Mouse (Mus musculus) liver, postnatal 0 days (tissue): ENCODE data around the gene Pard3. TPM values are rescaled to one million over a fixed set of nuclear protein-coding genes. Genes with fewer than 3 reads are reported as not detected.

ENCODE experiments used
- ATAC-seq: fragments of 200-750 bp; cut with Nextera tagmentation; 2 replicates; pipeline ENCODE4 v1.8.0; 2017; ENCODE audit warnings: mild to moderate bottlenecking, moderate library complexity
- DNase-seq: peaks from one replicate; pipeline ENCODE4 v3.0.0-alpha.2; 2016
- H3K27ac ChIP-seq: fragments of 300-500 bp; sonication (generic); 2 replicates; pipeline ENCODE4 v1.5.1; 2014; ENCODE audit warnings: antibody characterized with exemption, moderate library complexity, mild to moderate bottlenecking, low read depth
- H3K27me3 ChIP-seq: fragments of 300-500 bp; sonication (generic); 2 replicates; pipeline ENCODE4 v1.6.1; 2014; ENCODE audit warnings: low read length, control low read depth, mixed read lengths; ENCODE audit not compliant: insufficient read depth
- H3K36me3 ChIP-seq: fragments of 300-500 bp; sonication (generic); replicated peaks from 2 replicates; pipeline ENCODE4 v1.6.1; 2014; ENCODE audit warnings: mild to moderate bottlenecking, control low read depth, low read length, moderate library complexity, mixed read lengths; ENCODE audit not compliant: insufficient read depth
- H3K4me1 ChIP-seq: fragments of 300-500 bp; sonication (generic); 2 replicates; pipeline ENCODE4 v1.6.1; 2014; ENCODE audit warnings: antibody characterized with exemption, mild to moderate bottlenecking, control low read depth; ENCODE audit not compliant: insufficient read depth
- H3K4me2 ChIP-seq: fragments of 300-500 bp; sonication (generic); 2 replicates; pipeline ENCODE4 v1.6.1; 2014; ENCODE audit warnings: low read depth, mild to moderate bottlenecking, low read length, moderate library complexity, mixed read lengths
- H3K4me3 ChIP-seq: fragments of 300-500 bp; sonication (generic); 2 replicates; pipeline ENCODE4 v1.5.1; 2014; ENCODE audit warnings: low read depth, low read length
- H3K9ac ChIP-seq: fragments of 300-500 bp; sonication (generic); replicated peaks from 2 replicates; pipeline ENCODE4 v1.6.1; 2014; ENCODE audit warnings: mild to moderate bottlenecking, moderate library complexity
- H3K9me3 ChIP-seq: fragments of 300-500 bp; sonication (generic); 2 replicates; pipeline ENCODE4 v1.6.1; 2016; ENCODE audit warnings: mild to moderate bottlenecking, control low read depth, low read length, mixed read lengths
- CTCF ChIP-seq: sonication (generic); IDR thresholded peaks from 2 replicates; pipeline ENCODE4 v1.5.1; 2016; ENCODE audit warnings: antibody characterized with exemption, low read depth
- EP300 ChIP-seq: IDR thresholded peaks from 2 replicates; pipeline ENCODE4 v1.6.1; 2016; ENCODE audit warnings: antibody characterized with exemption, low read depth, mild to moderate bottlenecking
- WGBS: fragments of 180-500 bp; shearing (Covaris S2); extraction: QIAGEN DNeasy Blood & Tissue Kit; methylation state at CpG from one replicate; pipeline ENCODE4 v1.1.7; 2014; ENCODE audit not compliant: insufficient replicate concordance; 5-methylcytosine and 5-hydroxymethylcytosine counted together
- polyA plus RNA-seq: library from polyadenylated mRNA; unstranded; fragments of >200 nt; fragmentation: Nextera tagmentation; extraction: Ambion mirVana; gene quantifications from 2 replicates; pipeline ENCODE4 v1.2.1, GENCODE M21; 2015

Pard3 gene
- polyA plus RNA-seq, 1 experiment from 2014 or later = 10.2 TPM

DNA sequence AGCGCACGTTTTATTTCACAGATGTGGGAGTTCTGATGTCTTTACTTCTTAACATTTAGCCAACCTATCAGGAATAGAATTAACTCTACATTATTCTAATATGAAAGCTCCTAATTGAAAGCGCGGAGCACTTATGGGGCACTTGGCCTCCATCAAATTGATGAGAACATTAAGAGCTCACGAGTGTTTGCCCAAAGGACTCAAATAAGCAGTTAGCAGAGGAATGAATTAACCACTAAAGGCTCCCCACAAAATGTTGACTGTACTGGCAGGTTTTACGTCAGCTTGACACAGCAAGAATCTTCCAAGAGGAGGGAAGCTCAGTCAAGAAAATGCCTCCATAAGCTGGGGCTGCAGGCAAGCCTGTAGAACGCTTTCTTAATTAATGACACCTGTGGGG is 32.1 kb downstream of the Pard3 start:
- H3K27me3 ChIP-seq = no peaks in the 10 kb centered on the region
- peaks cover 4% of the 10 kb centered on the region; the same call in 1 of the 2 replicates for H3K4me1 ChIP-seq
- no peak for DNase-seq
- TF ChIP-seq CTCF (no peak), EP300 (no peak)
- no peak overlapping the region for H3K4me2 ChIP-seq
- H3K9ac ChIP-seq = no peak overlapping the region
- no peaks in the 10 kb centered on the region for H3K36me3 ChIP-seq
- 79% methylated on average over 7 of the region's 7 CpGs for WGBS
- no peak overlapping the region for H3K4me3 ChIP-seq
- H3K9me3 ChIP-seq = no peaks in the 10 kb centered on the region
- no peak for ATAC-seq
- no peak overlapping the region for H3K27ac ChIP-seq

DNA sequence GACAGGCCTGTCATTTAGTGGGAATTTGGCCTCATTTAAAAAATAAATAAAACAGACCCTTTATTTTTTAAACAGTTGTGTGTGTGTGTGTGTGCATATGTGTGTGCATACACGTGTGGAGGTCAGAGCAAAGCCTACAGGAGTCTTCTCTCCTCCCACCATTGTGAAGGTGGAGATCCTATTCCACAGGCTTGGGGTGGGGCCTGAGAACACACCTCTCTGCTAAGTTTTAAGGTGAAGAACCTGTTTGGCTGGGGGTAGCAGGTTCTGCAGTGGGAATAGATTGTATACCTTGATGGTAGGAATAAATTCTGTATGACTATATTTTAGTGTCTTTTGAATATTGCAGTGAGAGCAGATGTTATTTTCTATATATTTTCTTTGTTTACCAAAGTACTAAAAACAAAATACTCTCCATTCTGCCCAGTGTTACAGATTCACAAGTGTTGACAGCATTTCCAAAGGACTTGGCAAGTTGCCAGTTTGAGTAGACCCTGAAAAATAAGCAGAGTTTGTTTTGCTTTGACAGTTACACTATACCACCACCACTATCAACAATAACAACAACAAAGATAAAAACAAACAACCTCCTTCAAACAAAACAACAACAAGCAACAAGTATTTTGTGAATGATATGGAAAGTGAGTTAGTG is 35.9 kb downstream of the Pard3 start:
- Histone ChIP-seq H3K9ac (no peak overlapping the region), H3K9me3 (no peaks in the 10 kb centered on the region), H3K4me2 (no peak overlapping the region), H3K27ac (no peak overlapping the region), H3K4me3 (no peak overlapping the region), H3K27me3 (no peaks in the 10 kb centered on the region), H3K36me3 (no peaks in the 10 kb centered on the region), H3K4me1 (peaks cover 3% of the 10 kb centered on the region)
- no peak for TF ChIP-seq EP300
- no peak for TF ChIP-seq CTCF
- no peak for ATAC-seq
- WGBS = 38% methylated on average over 1 of the region's 1 CpGs
- DNase-seq = no peak

DNA sequence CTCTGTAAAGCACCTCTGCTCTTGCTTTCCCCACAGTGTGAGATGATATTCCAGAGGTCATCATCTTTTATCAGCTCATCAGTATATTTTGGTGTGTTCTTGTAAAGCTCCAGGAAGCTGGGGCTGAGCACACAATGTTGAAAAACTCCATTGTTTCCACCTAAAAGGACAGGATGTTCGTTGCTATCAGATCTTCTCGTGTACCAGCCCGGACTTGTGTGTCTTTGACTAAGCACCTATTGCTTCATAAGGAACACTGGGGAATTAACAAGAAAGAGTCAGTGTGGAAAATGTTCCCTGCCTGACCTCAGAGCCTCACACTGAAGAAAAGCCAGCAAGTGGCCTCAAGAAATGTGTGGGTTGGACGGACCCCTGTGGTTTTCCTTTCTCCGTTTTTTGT is 39.6 kb downstream of the Pard3 start:
- no peak overlapping the region for H3K4me3 ChIP-seq
- no peaks in the 10 kb centered on the region for H3K36me3 ChIP-seq
- H3K9me3 ChIP-seq = no peaks in the 10 kb centered on the region
- no peak overlapping the region for H3K9ac ChIP-seq
- peaks cover 3% of the 10 kb centered on the region for H3K4me1 ChIP-seq
- 32% methylated on average over 5 of the region's 5 CpGs for WGBS
- H3K27ac ChIP-seq = no peak overlapping the region
- no peak for DNase-seq
- TF ChIP-seq CTCF = no peak
- no peak for TF ChIP-seq EP300
- ATAC-seq = no peak
- no peak overlapping the region for H3K4me2 ChIP-seq
- H3K27me3 ChIP-seq = no peaks in the 10 kb centered on the region

- WGBS = 45% methylated on average over 2 of the region's 2 CpGs
- DNase-seq = no peak
These were observed 40.9 kb downstream of the Pard3 start for GRCm38 (mm10) chr8:127104616-127105015.

DNA sequence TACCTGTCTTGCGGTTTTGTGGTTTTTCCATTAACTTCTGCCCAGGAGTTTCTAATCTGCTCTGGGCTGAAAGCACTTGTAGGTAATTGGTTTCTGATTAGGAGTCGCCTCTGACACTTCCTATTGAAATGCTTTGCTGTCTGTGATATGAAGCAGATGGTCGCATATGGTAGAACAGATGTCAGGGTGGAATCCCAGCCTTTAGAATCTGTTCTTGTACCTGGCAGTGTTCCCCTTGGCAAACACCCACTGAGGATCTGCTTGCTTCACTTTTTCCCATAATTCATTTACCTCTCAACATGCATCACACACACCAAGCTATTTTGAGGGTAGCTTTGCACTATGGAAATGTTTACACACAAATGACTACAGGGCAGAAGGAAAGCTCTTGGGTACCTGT is 44.2 kb downstream of the Pard3 start:
- peak; percentile 19; the same call in 1 of the 2 replicates for ATAC-seq
- DNase-seq = no peak
- no peaks in the 10 kb centered on the region for H3K9me3 ChIP-seq
- no peaks in the 10 kb centered on the region for H3K36me3 ChIP-seq
- TF ChIP-seq EP300 = no peak
- no peak for TF ChIP-seq CTCF
- H3K4me1 ChIP-seq = peaks cover 5% of the 10 kb centered on the region
- 42% methylated on average over 3 of the region's 3 CpGs for WGBS
- no peak overlapping the region for H3K27ac ChIP-seq
- no peak overlapping the region for H3K4me3 ChIP-seq
- H3K9ac ChIP-seq = no peak overlapping the region
- H3K4me2 ChIP-seq = no peak overlapping the region
- no peaks in the 10 kb centered on the region for H3K27me3 ChIP-seq

More at GRCm38 (mm10) chr8:127104616-127105015, 40.9 kb downstream of the Pard3 start:
- H3K27me3 ChIP-seq = no peaks in the 10 kb centered on the region
- no peak overlapping the region for H3K4me2 ChIP-seq
- no peak for TF ChIP-seq EP300
- no peak for TF ChIP-seq CTCF
- no peak for ATAC-seq
- peaks cover 3% of the 10 kb centered on the region for H3K4me1 ChIP-seq
- no peaks in the 10 kb centered on the region for H3K36me3 ChIP-seq
- no peaks in the 10 kb centered on the region for H3K9me3 ChIP-seq
- no peak overlapping the region for H3K9ac ChIP-seq
- H3K4me3 ChIP-seq = no peak overlapping the region
- H3K27ac ChIP-seq = 0 out of 2 replicates have a peak overlapping the region, but pooled peaks have one; percentile 55

DNA sequence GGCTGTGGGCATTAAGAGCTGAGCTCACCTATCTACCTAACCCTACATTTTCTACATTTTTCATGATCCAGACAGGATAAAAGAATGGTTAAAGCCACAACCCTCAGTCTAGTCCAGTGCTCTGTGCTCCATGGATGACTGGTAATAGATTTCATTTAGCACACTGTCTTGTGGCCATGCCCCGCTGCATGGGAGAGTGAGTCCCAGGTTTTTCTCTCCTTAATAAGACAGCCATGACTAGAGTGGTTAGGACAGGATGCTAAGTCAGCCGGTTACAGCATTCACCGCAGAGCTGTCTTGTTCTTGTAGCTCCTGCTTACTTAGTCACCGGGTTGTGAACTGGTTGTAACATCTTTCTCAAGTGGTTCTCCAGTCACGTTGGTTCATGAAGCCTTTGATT is 49.5 kb downstream of the Pard3 start:
- DNase-seq = no peak
- WGBS = 79% methylated on average over 5 of the region's 5 CpGs
- TF ChIP-seq CTCF = no peak
- no peak for TF ChIP-seq EP300
- peaks cover 9% of the 10 kb centered on the region for H3K4me1 ChIP-seq
- no peak overlapping the region for H3K9ac ChIP-seq
- H3K9me3 ChIP-seq = no peaks in the 10 kb centered on the region
- ATAC-seq = no peak
- no peak overlapping the region for H3K4me2 ChIP-seq
- H3K27ac ChIP-seq = no peak overlapping the region
- no peaks in the 10 kb centered on the region for H3K27me3 ChIP-seq
- no peak overlapping the region for H3K4me3 ChIP-seq
- H3K36me3 ChIP-seq = no peaks in the 10 kb centered on the region
